Mouse (Mus musculus) lung, postnatal 36 days (tissue): ENCODE data around the gene E130308A19Rik.

Source experiments
- DNase-seq: peaks from one replicate; pipeline ENCODE4 v3.0.0; 2022; ENCODE audit warnings: mixed read lengths

Gene E130308A19Rik

DNA sequence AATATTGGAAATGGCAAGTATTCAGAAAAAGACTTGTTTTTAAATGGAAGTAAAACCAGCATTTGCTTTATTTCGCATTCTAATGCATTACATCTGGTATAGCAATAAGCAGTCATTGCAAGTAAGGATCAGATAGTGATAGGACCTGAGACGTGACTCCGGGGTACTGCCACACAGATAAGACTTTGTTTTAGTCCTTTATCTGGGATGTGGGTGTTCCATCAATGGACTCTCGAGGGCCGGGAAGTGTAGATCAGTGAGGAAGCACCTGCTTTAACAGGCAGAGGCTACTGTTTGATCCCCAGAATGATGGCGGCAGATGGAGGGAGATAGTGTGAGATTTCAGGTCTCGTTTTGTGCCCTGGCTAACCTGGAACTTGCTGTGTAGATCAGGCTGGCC lies 105.5 kb downstream of the E130308A19Rik start:
- DNase-seq: no peak

DNA sequence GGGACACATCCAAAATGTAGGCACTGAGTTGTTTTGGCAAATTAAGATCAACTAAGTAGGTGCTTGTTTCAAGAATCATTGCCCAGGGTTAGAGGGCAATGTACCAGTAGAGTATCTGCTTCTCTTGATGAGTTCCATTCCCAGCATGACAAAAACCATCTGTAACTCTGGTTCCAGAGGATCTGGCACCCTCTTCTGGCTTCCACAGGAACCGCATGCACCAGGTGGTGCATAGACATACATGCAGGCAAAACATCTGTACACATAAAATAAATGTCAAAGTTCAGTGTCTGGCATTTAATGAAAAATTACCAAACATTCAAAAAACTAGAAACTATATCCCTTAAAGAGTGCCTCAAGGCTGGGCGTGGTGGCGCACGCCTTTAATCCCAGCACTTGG lies 113.3 kb downstream of the E130308A19Rik start:
- no peak for DNase-seq

DNA sequence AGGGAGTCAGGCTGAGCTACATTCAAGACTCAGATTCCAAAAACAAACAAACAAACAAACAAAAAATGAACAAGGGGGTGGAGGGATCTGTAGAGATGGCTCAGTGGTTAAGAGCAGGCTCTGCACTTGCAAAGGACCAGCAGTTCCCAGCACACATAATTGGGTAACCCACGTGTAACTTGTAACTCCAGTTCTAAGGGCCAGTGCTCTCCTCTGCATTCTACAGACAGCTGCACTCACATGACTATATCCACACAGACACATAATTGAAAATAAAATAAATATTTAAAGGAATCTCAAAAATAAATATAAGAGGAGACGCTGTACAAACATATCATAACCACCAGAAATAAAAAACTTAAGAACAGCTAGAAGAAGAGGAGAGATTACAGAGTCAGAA lies 113.9 kb downstream of the E130308A19Rik start:
- no peak for DNase-seq

GRCm38 (mm10) chr4:59753491-59754140 lies 127.6 kb downstream of the E130308A19Rik start:
- DNase-seq: peak; percentile 84

DNA sequence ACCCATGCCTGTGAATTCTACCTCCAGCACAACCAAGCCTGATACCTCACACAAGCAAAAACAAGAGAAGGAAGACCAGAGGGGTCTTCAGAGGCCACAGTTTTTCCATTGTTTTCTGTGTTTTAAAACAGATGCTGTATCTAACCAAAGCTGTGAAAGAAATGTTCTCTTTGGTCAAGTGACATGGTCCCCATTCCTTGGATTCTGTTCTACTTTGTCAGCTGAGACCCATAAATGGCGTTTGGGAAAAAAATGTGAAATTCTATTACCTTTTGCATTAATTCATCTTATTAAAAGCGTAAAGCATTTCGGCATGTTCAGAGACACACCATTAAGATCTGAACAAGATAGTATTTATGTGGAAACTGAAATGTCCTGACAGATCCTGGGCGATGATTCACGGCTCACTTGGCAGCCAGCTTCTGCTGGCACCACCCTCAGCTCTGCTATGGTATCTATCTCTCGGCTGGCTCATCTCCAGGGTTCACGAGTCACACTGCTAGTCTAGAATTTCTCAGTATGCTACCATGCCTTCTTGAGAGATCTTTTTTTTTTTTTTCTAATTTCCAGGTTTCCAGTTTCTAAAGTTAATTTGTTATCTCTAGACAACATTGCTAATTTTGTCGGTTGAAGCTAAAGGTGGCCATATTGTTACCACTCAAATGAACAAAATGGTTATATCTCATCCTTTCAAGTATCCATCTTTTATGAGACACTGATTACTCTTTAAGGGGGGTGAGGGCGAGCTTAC lies 130.5 kb downstream of the E130308A19Rik start:
- peak; percentile 71 for DNase-seq

GRCm38 (mm10) chr4:59757452-59758435 lies 131.7 kb downstream of the E130308A19Rik start:
- no peak for DNase-seq

GRCm38 (mm10) chr4:59760016-59760415 lies 134.0 kb downstream of the E130308A19Rik start:
- no peak for DNase-seq

- DNase-seq: peak; percentile 67
Observed at GRCm38 (mm10) chr4:59760636-59761364, 134.8 kb downstream of the E130308A19Rik start.

- DNase-seq: peak; percentile 83
Observed at GRCm38 (mm10) chr4:59761365-59761729, 135.3 kb downstream of the E130308A19Rik start.

GRCm38 (mm10) chr4:59764950-59765349 lies 138.9 kb downstream of the E130308A19Rik start:
- DNase-seq: no peak

GRCm38 (mm10) chr4:59765385-59766005 lies 139.5 kb downstream of the E130308A19Rik start:
- DNase-seq: peak; percentile 48

GRCm38 (mm10) chr4:59767717-59768116 lies 141.7 kb downstream of the E130308A19Rik start:
- no peak for DNase-seq

- no peak for DNase-seq
Observed at GRCm38 (mm10) chr4:59772171-59772879, 146.3 kb downstream of the E130308A19Rik start.

DNA sequence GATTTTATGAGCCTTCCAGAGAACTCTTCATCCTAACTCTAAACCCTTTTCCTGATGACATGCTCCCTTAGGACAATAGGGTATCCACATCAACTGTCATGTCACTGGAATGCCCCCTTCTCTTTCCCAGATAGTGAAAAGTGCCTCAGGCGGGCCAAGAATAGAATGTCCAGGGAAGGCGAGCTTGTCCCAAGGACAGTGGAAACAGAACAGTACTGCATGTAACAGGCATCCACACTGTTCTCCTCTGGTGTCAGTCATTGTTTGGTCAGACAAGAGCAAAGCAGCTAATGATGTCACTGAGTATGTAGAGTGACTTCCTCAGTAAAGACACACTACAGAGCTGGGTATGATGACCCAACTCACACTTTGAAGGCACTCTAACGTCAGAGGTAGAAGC lies 151.8 kb downstream of the E130308A19Rik start:
- DNase-seq: no peak

GRCm38 (mm10) chr4:59780568-59780967 lies 154.6 kb downstream of the E130308A19Rik start:
- peak; percentile 61 for DNase-seq

DNA sequence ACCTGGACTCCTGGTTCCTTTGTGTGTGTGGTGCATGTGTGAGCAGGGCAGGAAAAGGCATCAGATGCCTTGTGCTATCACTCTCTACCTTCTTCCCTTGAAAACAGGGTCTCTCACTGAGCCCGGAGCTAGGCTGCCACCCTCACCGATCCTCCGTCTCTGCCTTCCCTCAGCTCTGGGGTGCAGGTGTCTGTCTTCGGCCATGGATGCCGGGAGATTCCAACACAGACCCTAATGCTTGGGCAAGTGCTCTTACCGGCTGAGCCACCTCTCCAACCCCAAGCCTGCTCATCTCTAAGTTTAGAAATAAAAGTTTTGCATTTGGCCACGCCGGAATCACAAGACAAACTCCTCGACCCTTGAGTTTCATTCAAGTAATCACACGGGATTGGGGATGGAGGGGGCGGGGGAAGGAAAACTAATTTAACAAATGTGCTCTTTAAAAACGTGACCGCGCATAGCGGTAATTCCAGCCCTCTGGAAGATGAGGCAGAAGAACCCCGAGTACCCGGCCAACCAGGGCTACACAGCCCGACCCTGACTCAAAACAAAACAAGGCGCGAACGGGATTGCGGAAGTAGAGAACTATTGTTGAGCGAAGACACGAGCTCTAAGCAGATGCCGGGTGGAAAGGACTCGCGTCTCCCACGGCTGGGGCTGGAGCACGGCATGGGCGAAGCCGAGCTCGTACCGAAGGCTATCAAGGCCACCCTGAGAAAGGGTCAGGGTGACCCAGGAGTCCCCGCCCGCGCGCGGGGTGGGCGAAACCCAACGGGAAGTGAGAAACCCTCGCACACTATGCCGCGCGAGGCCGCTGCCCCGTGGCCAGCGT lies 157.1 kb downstream of the E130308A19Rik start:
- DNase-seq: no peak

GRCm38 (mm10) chr4:59783685-59784279 lies 157.8 kb downstream of the E130308A19Rik start:
- peak; percentile 98 for DNase-seq

GRCm38 (mm10) chr4:59785412-59785811 lies 159.4 kb downstream of the E130308A19Rik start:
- DNase-seq: no peak

- DNase-seq: peak; percentile 87
Observed at GRCm38 (mm10) chr4:59786661-59787060, 160.7 kb downstream of the E130308A19Rik start.

DNA sequence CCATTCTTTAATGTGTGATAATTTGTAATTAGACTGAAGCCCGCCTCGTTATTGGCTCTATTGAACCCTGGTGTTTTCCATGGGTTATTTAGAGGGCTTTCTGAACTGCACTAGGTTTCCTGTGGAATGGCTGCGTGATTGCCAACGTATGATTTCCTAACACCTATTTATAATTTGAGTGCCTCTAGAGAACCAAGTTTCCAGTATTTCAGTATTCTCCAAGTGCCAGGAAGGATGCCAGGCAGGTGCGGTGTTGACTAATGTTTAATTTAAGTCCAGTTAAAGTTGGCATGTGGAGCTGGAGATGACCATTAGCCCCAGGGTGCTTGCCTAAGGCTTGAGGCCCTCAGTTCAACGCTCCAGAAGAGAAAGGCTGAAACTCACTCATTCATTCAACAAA lies 161.1 kb downstream of the E130308A19Rik start:
- DNase-seq: peak; percentile 86
